Mouse (Mus musculus): Measurements from ENCODE around the gene Col9a2. TPM values are rescaled to one million over a fixed set of nuclear protein-coding genes. Genes with fewer than 3 reads are reported as not detected.

Gene Col9a2
- total RNA-seq, 2 experiments from 2014 or later, result 1.1 to 1.2 TPM

GRCm38 (mm10) chr4:121074250-121074649 lies 35.1 kb downstream of the Col9a2 start:
- no peak for DNase-seq
- intact Hi-C loops (cut with DNase I), result no loop called here

GRCm38 (mm10) chr4:121077915-121078646 lies 38.9 kb downstream of the Col9a2 start:
- intact Hi-C loops (cut with DNase I), result no loop called here
- DNase-seq, result no peak

DNA sequence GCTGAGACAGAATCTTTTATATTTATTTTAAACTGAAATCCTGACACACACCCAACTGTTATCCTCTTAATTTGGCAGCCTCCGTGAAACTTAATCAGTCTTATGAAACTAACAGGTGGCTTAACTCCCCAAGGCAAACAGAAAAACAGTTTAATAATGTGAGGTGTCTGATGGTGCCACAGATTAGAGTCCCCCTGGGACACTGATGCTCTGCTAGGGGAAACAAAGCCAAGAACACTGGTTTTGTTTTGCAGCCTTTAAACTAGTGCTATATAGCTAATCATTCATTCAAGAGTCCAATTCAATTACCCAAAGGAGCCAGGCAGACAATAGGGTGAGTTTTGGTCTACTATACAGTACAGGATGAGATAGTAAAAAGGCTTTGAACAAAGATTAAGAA lies 41.2 kb downstream of the Col9a2 start:
- intact Hi-C loops (cut with DNase I), result no loop called here
- no peak for DNase-seq

DNA sequence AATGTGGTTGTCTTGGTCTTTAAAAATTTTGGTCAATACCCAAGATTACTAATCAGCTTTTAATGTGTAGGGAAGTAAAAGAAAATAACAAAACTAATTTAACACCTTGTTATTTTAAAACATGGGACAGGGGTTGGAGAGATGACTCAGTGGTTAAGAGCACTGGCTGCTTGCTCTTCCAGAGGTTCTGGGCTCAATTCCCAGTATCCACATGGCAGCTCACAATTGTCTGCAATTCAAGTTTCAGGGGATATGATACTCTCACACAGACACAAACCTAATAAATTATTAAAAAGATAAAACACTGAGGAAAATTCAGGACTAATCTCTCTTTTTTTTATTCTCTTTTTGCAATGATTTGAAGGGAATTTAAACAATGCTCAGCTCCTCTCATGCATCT lies 45.3 kb downstream of the Col9a2 start:
- DNase-seq, result no peak
- intact Hi-C loops (cut with DNase I), result no loop called here

DNA sequence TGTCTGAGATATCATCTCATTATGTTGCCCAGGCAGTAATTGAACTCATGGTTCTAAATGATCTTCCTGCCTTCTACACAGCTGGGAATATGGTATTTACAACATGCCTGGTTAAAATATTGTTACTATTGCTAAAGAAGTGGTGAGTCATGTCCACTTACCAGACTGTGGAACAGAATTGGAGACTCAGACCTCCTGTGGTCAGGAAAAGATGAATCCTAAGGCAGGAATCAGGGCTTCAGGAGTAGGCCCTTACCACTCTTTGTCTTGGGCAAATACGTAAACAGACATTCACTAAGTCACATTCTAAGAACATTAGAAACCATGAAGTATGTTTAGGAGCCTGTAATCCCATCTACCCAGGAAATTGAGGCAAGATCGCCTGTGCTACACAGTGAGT lies 49.5 kb downstream of the Col9a2 start:
- intact Hi-C loops (cut with DNase I), result no loop called here
- DNase-seq, result no peak

DNA sequence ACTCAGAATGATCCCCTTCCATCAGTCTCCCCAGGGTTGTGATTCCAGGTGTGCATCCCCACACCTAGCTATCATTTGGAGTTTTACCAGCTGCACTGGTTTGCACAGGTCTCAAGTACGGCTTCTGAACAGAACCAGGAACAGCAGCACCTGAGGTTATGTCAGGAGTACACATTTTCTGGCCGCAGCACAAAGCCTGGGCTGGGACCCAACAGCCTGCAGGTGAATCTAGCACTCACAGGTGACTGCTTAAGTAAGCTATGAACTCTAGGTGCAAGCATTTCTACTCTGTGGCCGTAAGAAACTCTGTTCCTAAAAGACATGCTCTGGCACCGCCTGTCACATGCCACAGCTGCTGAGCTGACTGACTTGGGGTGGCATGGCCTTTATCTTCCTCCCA lies 51.0 kb downstream of the Col9a2 start:
- intact Hi-C loops (cut with DNase I), result no loop called here
- no peak for DNase-seq

DNA sequence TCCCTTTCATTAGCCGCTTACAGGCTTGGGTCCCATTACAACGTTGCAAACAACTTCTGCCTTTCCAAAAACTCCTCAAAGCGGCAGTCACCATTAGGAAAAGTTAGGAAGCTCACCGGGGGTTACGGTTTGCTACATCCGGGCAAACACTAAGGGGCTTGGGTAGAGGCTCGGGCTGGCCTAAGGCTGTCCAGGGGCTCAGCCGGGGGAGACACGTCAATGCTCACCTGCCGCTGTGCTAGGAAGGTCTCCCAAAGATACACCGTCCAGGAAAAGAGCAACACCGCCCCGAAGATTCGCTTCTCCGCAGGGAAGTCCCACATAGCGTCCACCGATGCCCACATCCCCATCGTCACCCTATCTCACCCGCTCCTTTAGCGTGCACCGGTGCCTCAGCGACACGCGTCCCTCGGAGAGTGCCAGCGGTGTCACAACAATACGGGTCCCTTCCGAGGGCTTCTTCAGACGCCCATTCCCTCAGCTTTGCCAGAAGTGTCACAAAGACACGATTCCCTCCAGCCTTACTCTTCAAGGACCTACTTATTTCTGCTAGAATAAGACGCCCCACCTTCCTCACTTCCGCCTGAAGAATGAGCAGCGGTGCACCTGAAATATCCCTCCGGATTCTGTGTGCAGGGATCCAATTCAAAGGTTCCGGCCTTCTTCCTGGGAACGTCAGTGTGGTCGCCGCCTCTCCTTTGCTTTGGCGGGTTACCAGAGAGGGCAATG lies 58.6 kb downstream of the Col9a2 start, which contains the start of gene Zmpste24:
Gene Zmpste24 (minus strand): TSS at position 592 of the 729 bp plus-strand sequence.
- DNase-seq, result peak; percentile 91 to 93
- intact Hi-C loops (cut with DNase I), result loop anchor here (5.0 kb wide), 1 partner anchor 119 kb away; the partner anchor contains the start of gene Rlf

DNA sequence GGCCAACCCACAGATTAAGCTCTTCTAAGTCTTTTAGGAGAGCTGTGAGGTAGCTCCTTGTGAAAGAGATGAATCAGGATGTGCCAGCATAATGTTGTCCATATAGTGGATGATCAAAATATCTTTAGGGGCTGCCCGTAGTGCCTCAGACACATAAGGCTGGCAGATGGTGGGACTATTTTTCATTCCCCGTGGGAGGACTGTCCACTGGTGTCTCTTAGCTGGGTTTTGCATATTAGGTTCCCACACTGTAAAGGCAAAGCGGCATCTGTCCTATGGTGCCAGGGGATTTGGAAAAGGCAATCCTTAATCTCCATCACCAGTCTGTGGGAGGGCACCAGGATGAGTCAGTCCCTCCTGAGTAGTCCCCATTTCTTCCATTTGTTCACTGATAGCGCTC lies 64.1 kb downstream of the Col9a2 start:
- no peak for DNase-seq
- intact Hi-C loops (cut with DNase I), result no loop called here

Other genes with a start within 250 kb of the Col9a2 start
- 10 to 100 TPM; 75.4 to 78.0 TPM for gene Nfyc, start 207.8 kb upstream of the Col9a2 start, total RNA-seq (2021)
- under 1 TPM; 0.10 to 0.17 TPM for gene Rims3, start 184.6 kb upstream of the Col9a2 start, total RNA-seq (2021)
- gene Exo5, start 114.4 kb upstream of the Col9a2 start, total RNA-seq (2021), result 1 to 10 TPM; 4.2 to 5.4 TPM
- 1 to 10 TPM; 4.1 to 4.6 TPM for gene Zfp69, start 87.7 kb upstream of the Col9a2 start, total RNA-seq (2021)
- gene Smap2, start 22.1 kb upstream of the Col9a2 start, total RNA-seq (2021), result 10 to 100 TPM; 29.9 to 32.8 TPM
- 10 to 100 TPM; 20.9 to 22.2 TPM for gene Zmpste24, start 58.9 kb downstream of the Col9a2 start, total RNA-seq (2021)
- gene Tmco2, start 69.8 kb downstream of the Col9a2 start, total RNA-seq (2021), result not detected
- gene Rlf, start 175.7 kb downstream of the Col9a2 start, total RNA-seq (2021), result 10 to 100 TPM; 19.4 to 20.1 TPM

All from heart, postnatal 10 days (tissue).